Mouse (Mus musculus) megakaryocyte progenitor cell, adult 5-6 weeks (primary cell): Measurements from ENCODE around the gene Zrsr2. TPM values are rescaled to one million over a fixed set of nuclear protein-coding genes. Genes with fewer than 3 reads are reported as not detected.

Experiments
- ATAC-seq: replicated peaks from 2 replicates; pipeline ENCODE4 v1.8.0; 2016; ENCODE audit warnings: mild to moderate bottlenecking, moderate TSS enrichment, inconsistent platforms; ENCODE audit not compliant: poor library complexity
- total RNA-seq, 2 experiments: library from RNA; stranded (forward) in 1 of 2; stranded (reverse) in 1 of 2; fragments of 157-497, 149-512 nt in 1 of 2; fragments of 200-1000 nt in 1 of 2; gene quantifications; 2 replicates each; pipeline versions ENCODE4 v1.2.3 to v1.2.4; 2015 to 2017

The Zrsr2 gene
- total RNA-seq, 2 experiments from 2014 or later, result 28.1 to 35.2 TPM

- ATAC-seq, result peak; percentile 86
Measured at GRCm38 (mm10) chrX:163897354-163897753, 61.1 kb downstream of the Zrsr2 start.

- no peak for ATAC-seq
Measured at GRCm38 (mm10) chrX:163885539-163885981, 72.9 kb downstream of the Zrsr2 start.

Other genes with a start within 250 kb of the Zrsr2 start
- gene Rnf138rt1, start 197.3 kb downstream of the Zrsr2 start, total RNA-seq (2015), result not detected in 2 replicates
- gene Rnf138rt1, start 197.3 kb downstream of the Zrsr2 start, total RNA-seq (2017), result not detected in 2 replicates
- 59.0 and 74.5 TPM in 2 replicates for gene Ap1s2, start 49.6 kb downstream of the Zrsr2 start, total RNA-seq (2015)
- gene Ap1s2, start 49.6 kb downstream of the Zrsr2 start, total RNA-seq (2017), result 35.7 and 37.4 TPM in 2 replicates
- gene Car5b, start 69.3 kb upstream of the Zrsr2 start, total RNA-seq (2015), result 0.30 TPM in 1 of 2 replicates, not detected in the other
- 0.21 and 0.24 TPM in 2 replicates for gene Car5b, start 69.3 kb upstream of the Zrsr2 start, total RNA-seq (2017)
- gene Siah1b, start 117.8 kb upstream of the Zrsr2 start, total RNA-seq (2015), result 15.1 and 16.3 TPM in 2 replicates
- gene Siah1b, start 117.8 kb upstream of the Zrsr2 start, total RNA-seq (2017), result 15.4 and 21.6 TPM in 2 replicates
- not detected in 2 replicates for gene Cltrn, start 130.2 kb upstream of the Zrsr2 start, total RNA-seq (2015)
- not detected in 2 replicates for gene Cltrn, start 130.2 kb upstream of the Zrsr2 start, total RNA-seq (2017)
- not detected in 2 replicates for gene Ace2, start 180.7 kb upstream of the Zrsr2 start, total RNA-seq (2015)
- not detected in 2 replicates for gene Ace2, start 180.7 kb upstream of the Zrsr2 start, total RNA-seq (2017)